Mouse (Mus musculus): Measurements from ENCODE around the gene Gstt4.
"Not testable (repeated sequence)": the region's sequence is repeated elsewhere in the genome, so short reads cannot be mapped to it uniquely, and the experiment has no call there.

Gstt4 gene

GRCm38 (mm10) chr10:75789841-75790240, 32.5 kb downstream of the Gstt4 start:
- DNase-seq (ENCODE audit: low spot score in 2 of 2): no peak

DNA sequence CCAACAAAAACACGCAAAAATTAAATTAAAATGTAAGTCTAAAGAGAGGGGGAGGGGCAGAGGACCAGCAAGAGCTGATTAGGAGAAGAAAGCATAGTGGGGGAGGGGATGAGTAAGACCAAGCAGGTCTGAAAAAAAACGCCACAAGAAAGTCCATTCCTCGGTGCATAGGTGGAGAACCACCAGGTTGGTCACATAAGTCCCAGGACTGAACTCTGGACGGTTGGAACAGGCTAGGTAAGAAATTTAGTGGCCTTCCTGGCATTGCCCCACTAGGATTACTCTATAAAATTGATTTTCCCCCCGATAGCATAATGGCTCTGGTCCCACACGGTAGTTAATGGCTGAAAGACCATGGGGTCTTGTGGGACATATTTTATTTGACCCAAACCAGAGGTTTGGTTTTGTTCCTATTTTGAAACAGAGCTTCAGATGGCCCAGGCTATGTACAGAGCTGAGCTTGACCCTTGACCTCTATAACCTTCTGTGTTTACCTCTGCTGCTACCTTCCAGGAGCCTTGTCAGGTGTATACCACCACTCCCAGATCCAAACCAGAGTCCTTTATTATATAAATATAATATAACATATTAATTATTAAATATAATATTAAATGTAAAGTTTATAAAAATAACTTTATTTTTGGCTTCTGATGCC, 33.1 kb downstream of the Gstt4 start:
- DNase-seq (ENCODE audit: low spot score in 2 of 2): no peak

DNA sequence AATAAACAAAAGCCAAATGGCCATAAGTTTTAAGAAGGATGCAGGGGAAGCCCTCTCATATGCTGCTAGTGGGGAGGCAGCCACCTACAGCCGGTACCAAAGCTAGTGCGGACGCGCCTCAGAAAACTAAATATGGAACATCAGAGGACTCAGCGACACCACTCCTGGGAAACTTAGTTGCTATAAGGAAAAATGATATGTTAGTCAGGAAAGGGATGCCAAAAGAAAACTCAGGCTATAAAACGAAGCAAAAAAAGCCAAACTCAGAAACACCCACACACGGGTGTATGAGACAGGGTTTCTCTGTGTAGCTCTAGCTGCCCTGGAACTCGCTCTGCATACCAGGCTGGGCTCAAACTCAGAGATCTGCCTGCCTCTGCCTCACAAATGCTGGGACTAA, 34.1 kb downstream of the Gstt4 start:
- DNase-seq (ENCODE audit: low spot score in 2 of 2): no peak

GRCm38 (mm10) chr10:75785442-75785841, 36.9 kb downstream of the Gstt4 start:
- DNase-seq (ENCODE audit: low spot score in 2 of 2): no peak

DNA sequence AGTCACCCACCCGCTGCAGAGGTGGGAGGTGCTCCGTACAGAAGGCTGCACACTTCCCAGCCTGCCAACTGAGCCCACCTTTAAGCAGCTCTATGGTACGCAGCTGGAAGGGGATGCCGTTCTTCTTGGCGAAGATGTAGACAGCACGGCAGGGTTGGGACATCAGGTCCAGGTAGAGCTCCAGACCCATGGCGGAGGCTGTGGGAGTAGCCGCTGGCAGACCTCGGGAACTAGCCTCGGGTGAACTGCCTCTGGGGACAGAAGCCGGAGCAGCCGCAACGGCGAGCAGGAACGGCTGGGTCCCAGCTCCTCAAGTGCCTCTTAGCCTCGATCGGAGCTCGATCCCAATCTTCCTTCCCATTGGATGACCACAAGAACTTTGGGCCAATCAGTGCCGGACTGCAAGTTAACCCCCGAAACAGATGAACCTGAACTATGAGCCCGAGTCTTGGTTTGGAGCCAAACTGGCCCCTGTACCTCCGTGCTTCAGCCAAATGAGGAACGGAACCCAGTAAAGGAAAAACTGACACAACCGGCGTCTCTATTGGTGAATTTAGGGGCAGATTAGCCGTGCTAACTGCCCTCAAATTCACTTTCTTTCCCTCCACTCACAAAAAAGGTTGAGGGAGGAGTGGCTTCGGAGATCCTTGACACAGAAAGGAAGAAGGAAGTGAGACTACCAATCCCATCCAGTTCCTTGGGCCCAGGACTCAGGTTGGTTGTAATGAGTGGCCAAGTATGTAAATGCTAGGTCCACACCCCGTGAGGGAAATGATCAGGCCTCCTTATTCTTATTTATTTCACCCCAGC, 41.4 kb downstream of the Gstt4 start, which contains the start of the genes Gm20441 and Gstt3:
TSS of gene Gm20441 (minus strand) at position 186 of the 810 bp plus-strand sequence.
TSS of gene Gstt3 (minus strand) at position 646 of the 810 bp plus-strand sequence.
- peak; percentile 79 to 89 for DNase-seq (ENCODE audit: low spot score in 2 of 2)

DNA sequence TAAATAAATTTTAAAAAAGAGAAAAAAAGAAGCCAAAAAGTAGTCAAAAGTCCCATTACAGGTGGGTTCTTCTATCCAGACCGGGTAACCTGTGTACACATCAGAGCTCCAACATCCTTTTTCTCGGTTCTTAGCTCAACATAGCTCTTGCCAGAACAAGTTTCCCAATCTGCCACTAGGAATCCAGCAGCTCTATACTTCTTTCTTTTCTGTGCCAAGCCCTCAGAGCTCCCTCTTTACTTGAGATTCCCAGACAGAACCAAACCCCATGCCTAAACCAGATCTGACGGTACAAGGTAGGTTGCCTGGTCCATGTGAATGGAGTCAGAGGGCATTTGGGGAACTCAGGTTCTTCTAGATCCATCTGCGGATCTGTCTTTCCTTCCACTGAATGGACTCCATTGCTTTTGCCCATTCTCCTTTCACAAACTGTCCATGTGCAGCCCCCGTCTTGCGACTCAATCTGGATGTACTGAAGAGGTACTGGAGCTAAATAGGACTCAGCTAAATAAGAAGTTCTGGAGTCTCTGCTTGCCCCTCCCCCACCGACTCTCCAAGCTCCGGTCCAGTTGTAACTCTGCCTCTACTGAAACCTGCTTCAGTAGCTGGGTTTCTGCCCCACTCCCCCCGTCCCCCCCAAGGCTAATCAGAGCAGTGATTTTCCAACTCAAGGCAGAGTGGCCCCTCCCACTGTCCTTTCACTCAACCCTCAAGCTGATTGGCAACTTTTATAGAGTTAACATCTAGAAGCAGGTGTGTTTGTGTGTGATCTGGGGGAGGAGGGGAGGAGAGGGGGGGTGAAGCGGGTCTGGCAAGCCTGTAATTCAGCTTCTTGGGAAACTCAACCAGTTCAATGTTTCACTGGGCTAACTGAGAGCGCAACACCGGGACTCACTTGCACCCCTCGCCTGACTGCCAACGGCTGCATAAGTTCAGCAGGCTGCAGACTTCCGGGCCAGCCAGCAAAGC, 42.9 kb downstream of the Gstt4 start:
- DNase-seq (ENCODE audit: low spot score in 2 of 2): no peak

DNA sequence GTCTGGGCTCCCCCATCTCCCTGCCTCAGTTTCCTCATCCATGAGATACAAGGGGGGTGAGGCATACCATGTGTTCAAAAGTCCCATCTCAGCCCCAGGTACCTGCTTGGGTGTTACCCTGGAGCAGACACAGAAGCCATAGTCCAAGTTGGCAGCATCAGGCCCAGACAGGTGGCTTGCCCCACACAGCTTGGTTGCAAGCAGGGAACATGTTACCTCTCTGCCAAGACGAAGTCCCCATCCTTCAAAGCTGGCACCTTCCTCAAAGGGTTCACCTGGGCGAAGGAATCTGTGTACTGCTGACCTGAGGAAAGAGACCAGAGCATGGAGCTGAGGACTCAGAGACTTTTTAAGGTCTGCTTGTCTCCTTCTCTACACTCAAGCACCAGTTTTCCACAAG, 44.5 kb downstream of the Gstt4 start:
- no peak for DNase-seq (ENCODE audit: low spot score in 2 of 2)

DNA sequence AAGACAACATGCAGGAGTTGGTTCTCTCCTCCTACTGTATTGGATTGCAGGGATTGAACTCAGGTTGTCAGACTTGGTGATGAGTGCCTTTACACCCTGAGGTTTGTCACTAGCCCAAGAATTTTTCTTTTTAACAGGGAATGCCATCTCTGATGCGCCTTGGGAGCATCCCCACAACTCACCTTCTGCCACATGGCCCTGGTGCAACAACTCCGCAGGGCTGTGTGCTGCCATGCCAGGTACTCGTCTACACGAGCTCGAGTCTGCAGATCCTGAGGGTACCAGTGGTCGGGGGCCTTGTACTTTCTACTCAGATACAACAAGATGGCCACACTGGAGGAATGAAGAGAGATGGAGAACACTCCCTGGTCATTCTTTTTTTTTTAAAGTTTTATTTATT, 45.8 kb downstream of the Gstt4 start:
- DNase-seq (ENCODE audit: low spot score in 2 of 2): no peak

GRCm38 (mm10) chr10:75774587-75774986, 47.8 kb downstream of the Gstt4 start:
- DNase-seq (ENCODE audit: low spot score in 2 of 2): no peak

- no peak for DNase-seq (ENCODE audit: low spot score in 2 of 2)
Observed at GRCm38 (mm10) chr10:75774102-75774501, 48.2 kb downstream of the Gstt4 start.

DNA sequence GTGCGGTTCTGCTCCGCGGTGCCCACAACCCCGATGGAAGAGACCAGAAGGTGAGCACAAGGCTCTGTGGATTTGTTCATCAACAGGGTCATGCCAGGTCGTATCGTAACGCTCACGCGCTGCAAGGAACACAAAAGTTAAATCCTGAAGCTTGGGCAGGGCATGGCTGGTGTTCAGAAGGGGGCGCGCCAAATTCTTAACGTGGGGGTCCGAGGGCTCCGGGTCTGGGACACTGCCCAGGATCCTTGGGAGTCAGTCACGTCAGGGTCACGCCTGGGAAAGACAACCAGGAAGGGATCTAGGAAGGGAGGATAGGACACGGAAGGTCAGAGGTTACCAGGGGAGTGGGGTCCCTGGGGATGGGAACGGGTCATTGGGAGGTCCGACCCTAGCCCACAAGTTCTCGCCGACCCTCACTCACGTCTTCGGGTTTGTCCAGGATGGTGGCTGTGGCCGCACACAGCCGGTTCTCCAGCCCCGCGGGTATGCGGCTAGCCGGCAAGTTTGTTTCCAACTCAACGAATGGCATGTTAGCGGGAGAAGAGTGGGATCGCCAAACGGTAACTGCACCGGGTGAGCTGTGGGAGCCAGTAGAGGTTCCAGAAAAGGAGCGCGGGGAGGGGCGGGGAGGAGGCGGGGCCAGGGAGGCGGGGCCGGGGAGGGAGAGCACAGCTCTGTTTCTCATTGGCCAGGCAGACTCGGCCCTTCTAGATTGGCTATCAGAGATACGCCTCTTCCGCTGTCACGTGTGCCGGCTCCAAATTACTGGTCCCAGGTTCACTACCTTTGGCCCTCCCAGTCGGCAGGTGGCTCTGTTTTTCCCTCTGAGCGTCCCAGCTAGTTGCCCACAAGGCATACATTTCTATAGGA, 49.3 kb downstream of the Gstt4 start, which contains the start of gene Ddt:
TSS of gene Ddt (minus strand) at position 620 of the 870 bp plus-strand sequence.
- DNase-seq (ENCODE audit: low spot score in 2 of 2): peak; percentile 83 to 87

DNA sequence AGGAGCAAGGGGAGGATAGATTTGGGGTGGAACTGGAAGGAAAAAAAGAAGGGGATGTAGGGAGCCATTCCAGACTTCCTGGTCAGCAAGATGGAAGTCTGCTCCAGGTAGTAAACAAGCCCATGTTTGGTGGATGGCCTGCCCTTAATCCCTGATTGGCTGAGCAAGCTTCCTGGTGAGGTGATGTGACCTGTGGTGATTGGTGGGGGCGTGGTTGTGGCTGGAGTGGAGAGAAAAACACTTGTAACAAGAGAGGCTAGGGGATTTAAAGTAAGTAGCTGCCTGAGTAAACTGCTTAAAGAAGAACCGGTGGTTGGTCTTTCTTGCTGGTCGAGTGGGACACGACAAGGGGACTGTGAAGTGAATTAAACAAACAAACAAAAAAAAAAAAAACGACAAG, 54.6 kb downstream of the Gstt4 start:
- not testable (repeated sequence) for DNase-seq (ENCODE audit: low spot score in 2 of 2)

- DNase-seq (ENCODE audit: low spot score in 2 of 2): no peak
Observed at GRCm38 (mm10) chr10:75766856-75767255, 55.5 kb downstream of the Gstt4 start.

All from heart, adult 9 months (tissue).